Mouse (Mus musculus) heart, embryonic 13.5 days (tissue): ENCODE measurements around the gene Piezo1. TPM values are rescaled to one million over a fixed set of nuclear protein-coding genes. Genes with fewer than 3 reads are reported as not detected.
"Not testable (repeated sequence)": the region's sequence is repeated elsewhere in the genome, so short reads cannot be mapped to it uniquely, and the experiment has no call there.

Experiments
- ATAC-seq: fragments of 200-750 bp; cut with Nextera tagmentation; 2 replicates; pipeline ENCODE4 v1.8.0; 2017; ENCODE audit warnings: moderate TSS enrichment; ENCODE audit not compliant: insufficient number of reproducible peaks, low FRiP score, low TSS enrichment; ENCODE audit errors: extremely low read depth
- H3K27ac ChIP-seq: fragments of 300-500 bp; sonication (generic); replicated peaks from 2 replicates; pipeline ENCODE4 v1.5.1; 2015; ENCODE audit warnings: moderate library complexity, mild to moderate bottlenecking, inconsistent platforms
- H3K27me3 ChIP-seq: fragments of 300-500 bp; sonication (generic); replicated peaks from 2 replicates; pipeline ENCODE4 v1.6.1; 2015; ENCODE audit warnings: mild to moderate bottlenecking, inconsistent platforms
- H3K36me3 ChIP-seq: fragments of 300-500 bp; sonication (generic); 2 replicates; pipeline ENCODE4 v1.6.1; 2015; ENCODE audit warnings: mild to moderate bottlenecking, inconsistent platforms
- H3K4me1 ChIP-seq: fragments of 300-500 bp; sonication (generic); 2 replicates; pipeline ENCODE4 v1.6.1; 2015; ENCODE audit warnings: inconsistent platforms
- H3K4me2 ChIP-seq: fragments of 300-500 bp; sonication (generic); 2 replicates; pipeline ENCODE4 v1.6.1; 2015; ENCODE audit warnings: inconsistent platforms, mild to moderate bottlenecking, moderate library complexity
- H3K4me3 ChIP-seq: fragments of 300-500 bp; sonication (generic); 2 replicates; pipeline ENCODE4 v1.5.1; 2015; ENCODE audit warnings: moderate library complexity, mild to moderate bottlenecking, inconsistent platforms
- H3K9ac ChIP-seq: fragments of 300-500 bp; sonication (generic); 2 replicates; pipeline ENCODE4 v1.6.1; 2015; ENCODE audit warnings: inconsistent platforms, mild to moderate bottlenecking, moderate library complexity
- H3K9me3 ChIP-seq: fragments of 300-500 bp; sonication (generic); 2 replicates; pipeline ENCODE4 v1.6.1; 2016; ENCODE audit warnings: inconsistent platforms
- WGBS: fragments of 180-500 bp; shearing (Covaris S2); methylation state at CpG from one replicate; pipeline ENCODE4 v1.1.7; 2015; ENCODE audit warnings: mixed read lengths; 5-methylcytosine and 5-hydroxymethylcytosine counted together
- polyA plus RNA-seq: library from polyadenylated mRNA; unstranded; fragments of >200 nt; fragmentation: Nextera tagmentation; extraction: Ambion mirVana; gene quantifications from 2 replicates; pipeline ENCODE4 v1.2.1, GENCODE M21; 2015

The Piezo1 gene
- polyA plus RNA-seq, 1 experiment from 2014 or later, result 15.4 TPM

GRCm38 (mm10) chr8:122577116-122577515 lies 26.0 kb upstream of the Piezo1 start:
- no peak overlapping the region; the same call in 1 of the 2 replicates for H3K27ac ChIP-seq
- peaks cover 45% of the 10 kb centered on the region for H3K4me1 ChIP-seq
- ATAC-seq, result no peak
- peak overlapping the region; percentile 89 for H3K4me2 ChIP-seq
- H3K36me3 ChIP-seq, result peaks cover 27% of the 10 kb centered on the region
- 0 out of 2 replicates have a peak, but pooled peaks cover 2% of the 10 kb centered on the region for H3K27me3 ChIP-seq
- 38% methylated on average over 10 of the region's 10 CpGs for WGBS
- H3K9ac ChIP-seq, result peak overlapping the region; percentile 86
- no peaks in the 10 kb centered on the region for H3K9me3 ChIP-seq
- peak overlapping the region; percentile 75 for H3K4me3 ChIP-seq

GRCm38 (mm10) chr8:122576648-122577022 lies 25.5 kb upstream of the Piezo1 start, which contains the start of gene Aprt:
Gene Aprt, minus strand, starts transcription at chr8:122576909.
- peak within 1 kb of the TSS; percentile 89 for H3K4me2 ChIP-seq
- under 1% methylated on average over 39 of the region's 39 CpGs for WGBS
- H3K36me3 ChIP-seq, result peaks cover 31% of the 10 kb centered on the region
- peak within 1 kb of the TSS; percentile 75 for H3K4me3 ChIP-seq
- H3K9me3 ChIP-seq, result no peaks in the 10 kb centered on the region
- H3K27me3 ChIP-seq, result 0 out of 2 replicates have a peak, but pooled peaks cover 2% of the 10 kb centered on the region
- peak within 1 kb of the TSS; percentile 62 for H3K27ac ChIP-seq
- H3K4me1 ChIP-seq, result peaks cover 45% of the 10 kb centered on the region
- peak within 1 kb of the TSS; percentile 86 for H3K9ac ChIP-seq
- peak; percentile 88 for ATAC-seq

GRCm38 (mm10) chr8:122575735-122576647 lies 24.9 kb upstream of the Piezo1 start:
- H3K27ac ChIP-seq, result peak overlapping the region; percentile 62
- peaks cover 38% of the 10 kb centered on the region for H3K36me3 ChIP-seq
- H3K27me3 ChIP-seq, result 0 out of 2 replicates have a peak, but pooled peaks cover 2% of the 10 kb centered on the region
- WGBS, result 16% methylated on average over 21 of the region's 21 CpGs
- H3K9me3 ChIP-seq, result no peaks in the 10 kb centered on the region
- H3K4me3 ChIP-seq, result peak overlapping the region; percentile 75
- peaks cover 45% of the 10 kb centered on the region for H3K4me1 ChIP-seq
- peak overlapping the region; percentile 86 for H3K9ac ChIP-seq
- peak overlapping the region; percentile 89 for H3K4me2 ChIP-seq
- no peak for ATAC-seq

GRCm38 (mm10) chr8:122575286-122575685 lies 24.2 kb upstream of the Piezo1 start:
- H3K27me3 ChIP-seq, result 0 out of 2 replicates have a peak, but pooled peaks cover under 1% of the 10 kb centered on the region
- WGBS, result 59% methylated on average over 8 of the region's 8 CpGs
- H3K36me3 ChIP-seq, result peaks cover 45% of the 10 kb centered on the region
- H3K9ac ChIP-seq, result peak overlapping the region; percentile 86
- H3K27ac ChIP-seq, result peak overlapping the region; percentile 62
- no peak for ATAC-seq
- H3K9me3 ChIP-seq, result no peaks in the 10 kb centered on the region
- peaks cover 45% of the 10 kb centered on the region for H3K4me1 ChIP-seq
- H3K4me3 ChIP-seq, result peak overlapping the region; percentile 75
- H3K4me2 ChIP-seq, result peak overlapping the region; percentile 89

GRCm38 (mm10) chr8:122574667-122575251 lies 23.6 kb upstream of the Piezo1 start:
- peak overlapping the region; percentile 86 for H3K9ac ChIP-seq
- peaks cover 50% of the 10 kb centered on the region for H3K36me3 ChIP-seq
- H3K4me2 ChIP-seq, result peak overlapping the region; percentile 89
- no peak for ATAC-seq
- H3K4me1 ChIP-seq, result peaks cover 46% of the 10 kb centered on the region
- H3K4me3 ChIP-seq, result peak overlapping the region; percentile 75
- H3K27me3 ChIP-seq, result no peaks in the 10 kb centered on the region
- 12% methylated on average over 10 of the region's 10 CpGs for WGBS
- peak overlapping the region; percentile 62 for H3K27ac ChIP-seq
- no peaks in the 10 kb centered on the region for H3K9me3 ChIP-seq

- Histone ChIP-seq H3K27me3 (no peaks in the 10 kb centered on the region), H3K9me3 (no peaks in the 10 kb centered on the region), H3K4me1 (peaks cover 46% of the 10 kb centered on the region), H3K9ac (peak overlapping the region; percentile 86), H3K4me2 (peak overlapping the region; percentile 89), H3K27ac (peak overlapping the region; percentile 62), H3K36me3 (peaks cover 55% of the 10 kb centered on the region), H3K4me3 (no peak overlapping the region)
- no peak for ATAC-seq
- WGBS, result 41% methylated on average over 3 of the region's 3 CpGs
Observed at GRCm38 (mm10) chr8:122574264-122574663, 23.1 kb upstream of the Piezo1 start.

GRCm38 (mm10) chr8:122573577-122573976 lies 22.4 kb upstream of the Piezo1 start:
- Histone ChIP-seq H3K4me1 (peaks cover 47% of the 10 kb centered on the region), H3K4me3 (no peak overlapping the region), H3K9me3 (no peaks in the 10 kb centered on the region), H3K4me2 (no peak overlapping the region), H3K27ac (0 out of 2 replicates have a peak overlapping the region, but pooled peaks have one; percentile 62), H3K9ac (no peak overlapping the region), H3K36me3 (peaks cover 56% of the 10 kb centered on the region), H3K27me3 (no peaks in the 10 kb centered on the region)
- no peak for ATAC-seq
- WGBS, result 54% methylated on average over 9 of the region's 9 CpGs

- not testable (repeated sequence) for H3K4me2 ChIP-seq, H3K27me3 ChIP-seq, H3K27ac ChIP-seq, H3K4me3 ChIP-seq, H3K9me3 ChIP-seq, ATAC-seq, H3K9ac ChIP-seq
- Histone ChIP-seq H3K4me1 (peaks cover 51% of the 10 kb centered on the region), H3K36me3 (peaks cover 56% of the 10 kb centered on the region)
- 61% methylated on average over 4 of the region's 4 CpGs for WGBS
Observed at GRCm38 (mm10) chr8:122573176-122573575, 22.0 kb upstream of the Piezo1 start.

- Histone ChIP-seq H3K4me3 (no peak overlapping the region), H3K4me2 (no peak overlapping the region), H3K9me3 (no peaks in the 10 kb centered on the region), H3K27ac (no peak overlapping the region), H3K9ac (no peak overlapping the region), H3K36me3 (peaks cover 56% of the 10 kb centered on the region), H3K27me3 (no peaks in the 10 kb centered on the region), H3K4me1 (peaks cover 51% of the 10 kb centered on the region)
- 92% methylated on average over 3 of the region's 3 CpGs for WGBS
- no peak for ATAC-seq
Observed at GRCm38 (mm10) chr8:122572751-122573150, 21.6 kb upstream of the Piezo1 start.

- Histone ChIP-seq H3K9me3 (no peaks in the 10 kb centered on the region), H3K27me3 (no peaks in the 10 kb centered on the region), H3K27ac (no peak overlapping the region), H3K4me1 (peaks cover 51% of the 10 kb centered on the region), H3K36me3 (peaks cover 56% of the 10 kb centered on the region), H3K4me3 (no peak overlapping the region), H3K4me2 (no peak overlapping the region), H3K9ac (no peak overlapping the region)
- ATAC-seq, result no peak
- 88% methylated on average over 17 of the region's 17 CpGs for WGBS
Observed at GRCm38 (mm10) chr8:122571750-122572267, 20.7 kb upstream of the Piezo1 start.

- 90% methylated on average over 11 of the region's 11 CpGs for WGBS
- no peaks in the 10 kb centered on the region for H3K9me3 ChIP-seq
- no peak overlapping the region for H3K4me2 ChIP-seq
- peaks cover 56% of the 10 kb centered on the region for H3K36me3 ChIP-seq
- peaks cover 55% of the 10 kb centered on the region for H3K4me1 ChIP-seq
- H3K9ac ChIP-seq, result no peak overlapping the region
- H3K27me3 ChIP-seq, result no peaks in the 10 kb centered on the region
- H3K27ac ChIP-seq, result no peak overlapping the region
- no peak for ATAC-seq
- no peak overlapping the region for H3K4me3 ChIP-seq
Observed at GRCm38 (mm10) chr8:122571153-122571552, 20.0 kb upstream of the Piezo1 start.
